Mouse (Mus musculus) NIH3T3 (cell line): ENCODE results near the gene Nos3.
"Not testable (repeated sequence)": the region's sequence is repeated elsewhere in the genome, so short reads cannot be mapped to it uniquely, and the experiment has no call there.

Experiments used
- DNase-seq: peaks from one replicate; pipeline ENCODE4 v3.0.0-alpha.2; 2012; ENCODE audit warnings: low read depth

Nos3 gene

GRCm38 (mm10) chr5:24374666-24375328 is 10.2 kb downstream of the Nos3 start:
- peak; percentile 87 for DNase-seq

- DNase-seq, result no peak
Measured at GRCm38 (mm10) chr5:24378700-24379099, 14.1 kb downstream of the Nos3 start.

GRCm38 (mm10) chr5:24379501-24379900 is 14.9 kb downstream of the Nos3 start:
- DNase-seq, result no peak

GRCm38 (mm10) chr5:24380499-24380898 is 15.9 kb downstream of the Nos3 start:
- no peak for DNase-seq

- no peak for DNase-seq
Measured at GRCm38 (mm10) chr5:24381486-24381885, 16.9 kb downstream of the Nos3 start.

GRCm38 (mm10) chr5:24381988-24382387 is 17.4 kb downstream of the Nos3 start:
- no peak for DNase-seq

- DNase-seq, result peak; percentile 85
Measured at GRCm38 (mm10) chr5:24383026-24383859, 18.6 kb downstream of the Nos3 start.

- no peak for DNase-seq
Measured at GRCm38 (mm10) chr5:24384407-24384806, 19.8 kb downstream of the Nos3 start.

GRCm38 (mm10) chr5:24385374-24385773 is 20.8 kb downstream of the Nos3 start:
- DNase-seq, result no peak

- DNase-seq, result no peak
Measured at GRCm38 (mm10) chr5:24385887-24386550, 21.4 kb downstream of the Nos3 start.

GRCm38 (mm10) chr5:24387264-24388241 is 22.9 kb downstream of the Nos3 start:
- peak; percentile 65 for DNase-seq

GRCm38 (mm10) chr5:24388246-24388915 is 23.8 kb downstream of the Nos3 start:
- DNase-seq, result no peak

GRCm38 (mm10) chr5:24389011-24389657 is 24.5 kb downstream of the Nos3 start:
- no peak for DNase-seq

GRCm38 (mm10) chr5:24389658-24390020 is 25.0 kb downstream of the Nos3 start:
- DNase-seq, result no peak

GRCm38 (mm10) chr5:24391864-24392263 is 27.3 kb downstream of the Nos3 start, which contains the start of gene Atg9b:
Gene Atg9b (minus strand): TSS chr5:24392143.
- DNase-seq, result no peak

GRCm38 (mm10) chr5:24392724-24393123 is 28.1 kb downstream of the Nos3 start:
- DNase-seq, result peak; percentile 50

- DNase-seq, result peak; percentile 97
Measured at GRCm38 (mm10) chr5:24393392-24393997, 28.9 kb downstream of the Nos3 start, which contains the start of gene Abcb8. Gene Abcb8 (plus strand): TSS chr5:24393663.

GRCm38 (mm10) chr5:24394165-24394894 is 29.7 kb downstream of the Nos3 start:
- DNase-seq, result peak; percentile 97

GRCm38 (mm10) chr5:24396254-24396653 is 31.6 kb downstream of the Nos3 start:
- DNase-seq, result not testable (repeated sequence)
